Mouse (Mus musculus) olfactory bulb, adult 2 months (tissue): ENCODE measurements around the gene Arid1b.

Experiments
- CTCF ChIP-seq: fragments of 200-500 bp; IDR thresholded peaks from 2 replicates; pipeline ENCODE4 v1.5.1; 2012; ENCODE audit warnings: low read depth, mild to moderate bottlenecking, low read length, moderate library complexity; ENCODE audit not compliant: insufficient read depth
- POLR2A ChIP-seq: fragments of 200-500 bp; IDR thresholded peaks from 2 replicates; pipeline ENCODE4 v1.6.1; 2012; ENCODE audit warnings: mild to moderate bottlenecking, low read depth, low read length, moderate library complexity; ENCODE audit not compliant: insufficient read depth

GRCm38 (mm10) chr17:5295948-5296262 lies 301.8 kb downstream of the Arid1b start:
- no peak for TF ChIP-seq CTCF
- TF ChIP-seq POLR2A = no peak
